Mouse (Mus musculus) c-Kit-positive CD71-positive TER-119-positive erythroid progenitor cells, embryonic 14.5 days (primary cell): Measurements from ENCODE around the gene Emg1.

Experiments
- DNase-seq: peaks from one replicate; pipeline ENCODE4 v3.0.0-alpha.2; 2013; ENCODE audit warnings: low spot score

Gene Emg1

GRCm38 (mm10) chr6:124711824-124712782, at the start of gene Emg1, which contains the start of gene Phb2:
Gene Emg1, minus strand, starts transcription at chr6:124712178.
Gene Phb2, plus strand, starts transcription at chr6:124712336.
- DNase-seq, result peak; percentile 97

- peak; percentile 65 for DNase-seq
These were observed 47.3 kb upstream of the Emg1 start for GRCm38 (mm10) chr6:124759259-124759658.

DNA sequence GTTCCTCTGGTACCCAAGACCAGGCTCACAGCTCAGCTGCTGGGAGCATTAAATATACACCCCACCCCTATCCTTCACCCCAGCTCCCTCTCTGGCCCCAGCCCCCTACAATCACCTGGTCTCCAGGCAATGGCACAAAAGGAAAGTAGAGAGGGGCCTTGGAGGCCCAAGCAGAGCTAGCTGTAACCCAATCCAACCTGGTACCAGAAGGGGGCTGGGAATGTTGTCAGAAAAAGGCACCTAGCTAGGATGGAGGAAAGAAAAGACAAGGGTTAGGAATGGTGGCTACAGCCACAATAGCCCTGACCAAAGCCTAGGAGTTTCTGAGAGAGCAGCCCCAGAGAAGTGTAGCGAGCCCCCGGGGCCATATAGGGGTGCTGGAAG, 46.9 kb upstream of the Emg1 start:
- no peak for DNase-seq

- DNase-seq, result no peak
These were observed 46.2 kb upstream of the Emg1 start for GRCm38 (mm10) chr6:124757909-124758848.

DNA sequence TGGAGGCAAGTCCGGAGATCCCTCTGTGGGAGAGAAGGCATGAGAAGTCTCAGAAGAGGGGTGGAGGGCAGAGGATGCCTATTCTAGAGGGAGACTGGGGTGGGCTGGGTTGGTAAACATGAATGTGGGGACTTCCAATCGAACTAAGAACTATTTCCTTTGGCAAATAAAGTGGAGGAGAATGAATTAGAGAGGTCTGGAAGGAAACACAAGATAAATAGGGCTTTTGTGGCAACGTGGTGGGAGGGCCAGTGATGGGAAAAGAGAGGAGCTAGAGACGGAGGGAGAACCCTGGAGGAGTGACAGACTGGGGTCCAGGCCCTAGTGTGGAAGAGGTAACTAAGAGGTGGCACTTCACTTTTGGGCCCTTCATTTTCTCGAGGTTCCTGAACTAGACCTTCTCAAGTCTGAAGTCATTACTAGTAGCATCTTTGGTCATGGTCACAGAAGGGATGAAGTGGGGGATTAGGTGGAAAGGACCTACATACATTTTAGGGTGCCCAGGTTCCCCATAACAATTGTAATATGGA, 45.4 kb upstream of the Emg1 start:
- no peak for DNase-seq

GRCm38 (mm10) chr6:124756652-124757350, 44.8 kb upstream of the Emg1 start:
- DNase-seq, result no peak

GRCm38 (mm10) chr6:124755831-124756595, 44.0 kb upstream of the Emg1 start, which contains the start of the genes Gm45234 and Atn1:
Gene Gm45234, minus strand, starts transcription at chr6:124756021.
Gene Atn1, minus strand, starts transcription at chr6:124756524.
- DNase-seq, result no peak

- no peak for DNase-seq
These were observed 43.3 kb upstream of the Emg1 start for GRCm38 (mm10) chr6:124755306-124755705.

DNA sequence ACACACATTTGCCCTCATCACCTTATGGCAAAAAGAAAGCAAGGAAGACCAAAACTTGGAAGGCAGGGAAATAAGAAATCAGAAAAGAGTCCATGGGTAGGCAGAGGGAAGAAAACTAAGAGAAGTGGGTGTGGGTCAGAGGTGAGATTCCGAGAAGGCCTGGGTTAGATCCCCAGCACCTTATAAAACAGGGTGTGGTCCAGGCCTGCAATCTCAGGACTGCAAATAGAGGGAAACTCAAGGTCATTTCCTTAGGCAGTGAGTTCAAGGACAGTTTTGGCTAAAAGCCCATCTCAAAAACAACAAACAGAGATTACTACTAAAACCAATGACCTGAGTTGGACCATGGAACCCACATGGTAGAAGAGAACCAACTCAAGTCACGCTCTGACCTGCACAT, 41.9 kb upstream of the Emg1 start:
- DNase-seq, result no peak

GRCm38 (mm10) chr6:124750405-124750804, 38.4 kb upstream of the Emg1 start:
- no peak for DNase-seq

- DNase-seq, result no peak
These were observed 35.0 kb upstream of the Emg1 start for GRCm38 (mm10) chr6:124746654-124747632.

DNA sequence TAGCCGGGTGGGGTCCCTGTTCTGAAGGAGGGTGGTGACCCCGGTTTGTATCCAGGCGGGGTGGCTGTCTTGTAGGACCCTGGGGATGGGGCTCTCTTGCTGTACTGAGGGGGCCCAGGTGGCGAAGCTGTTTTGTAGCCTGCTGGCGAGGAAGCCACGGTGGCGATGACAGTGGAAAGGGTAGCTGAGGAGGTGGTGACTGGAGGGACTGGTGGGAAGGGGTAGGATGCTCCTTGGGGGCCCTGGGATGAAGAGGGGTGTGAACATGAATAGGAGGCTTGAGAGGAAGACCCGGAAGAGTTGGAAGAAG, 34.3 kb upstream of the Emg1 start:
- no peak for DNase-seq

GRCm38 (mm10) chr6:124745490-124746295, 33.7 kb upstream of the Emg1 start:
- DNase-seq, result peak; percentile 93

GRCm38 (mm10) chr6:124744755-124745321, 32.9 kb upstream of the Emg1 start:
- no peak for DNase-seq

- DNase-seq, result no peak
These were observed 31.7 kb upstream of the Emg1 start for GRCm38 (mm10) chr6:124743647-124744046.

- no peak for DNase-seq
These were observed 31.0 kb upstream of the Emg1 start for GRCm38 (mm10) chr6:124742839-124743514.

DNA sequence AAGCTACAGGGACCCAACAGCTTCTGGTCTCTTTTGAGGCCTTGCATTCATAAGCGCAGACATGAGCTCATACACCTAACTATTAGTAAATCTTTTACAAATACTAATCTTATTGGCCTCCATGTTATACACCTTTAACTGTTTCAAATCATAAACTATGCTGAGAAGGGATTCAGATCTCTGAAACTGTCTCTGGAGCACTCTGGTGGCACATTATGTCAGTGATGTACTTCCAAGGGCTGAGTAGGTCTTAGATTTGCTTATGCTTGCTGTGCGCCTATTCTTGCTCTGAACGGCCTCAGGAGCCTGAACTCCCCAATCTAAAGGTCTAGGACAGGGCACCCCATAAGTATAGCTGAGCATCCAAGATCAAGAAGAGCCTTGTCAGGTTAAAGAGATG, 29.9 kb upstream of the Emg1 start:
- DNase-seq, result no peak
